Mouse (Mus musculus): Measurements from ENCODE around the gene Adap1.

The Adap1 gene

DNA sequence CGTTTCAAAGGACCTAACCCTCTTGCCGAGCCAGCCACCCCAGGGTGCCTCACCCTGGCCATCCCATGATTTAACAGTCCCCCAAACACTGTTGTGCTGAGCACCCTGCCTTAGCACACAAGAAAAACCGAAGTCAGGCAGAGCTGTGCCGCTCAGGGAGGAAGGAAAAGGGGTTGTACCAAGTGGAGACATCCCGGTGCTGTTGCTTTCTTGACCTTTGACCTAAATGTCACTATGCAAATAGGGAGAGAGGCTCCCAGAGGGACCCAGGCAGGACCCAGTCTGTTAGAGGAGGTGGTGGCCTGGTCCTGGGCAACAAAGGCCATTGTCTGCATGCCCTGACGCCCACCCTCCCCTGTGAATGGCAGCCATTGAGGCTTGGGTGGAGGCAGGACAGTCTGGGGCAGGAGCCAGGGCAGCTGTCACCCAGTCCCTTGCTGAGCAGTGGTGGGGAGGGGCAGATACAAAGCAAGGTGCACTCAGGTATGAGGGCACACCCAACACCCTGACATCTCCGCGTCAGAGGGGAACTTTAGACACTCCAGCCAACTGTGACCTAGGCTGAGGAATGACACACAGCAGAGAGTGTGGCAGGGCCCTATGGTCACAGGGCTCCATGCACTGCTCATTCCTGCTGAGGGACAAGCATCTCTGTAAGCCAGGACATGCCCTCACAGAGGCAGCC is 39.9 kb downstream of the Adap1 start:
- DNase-seq, result no peak

DNA sequence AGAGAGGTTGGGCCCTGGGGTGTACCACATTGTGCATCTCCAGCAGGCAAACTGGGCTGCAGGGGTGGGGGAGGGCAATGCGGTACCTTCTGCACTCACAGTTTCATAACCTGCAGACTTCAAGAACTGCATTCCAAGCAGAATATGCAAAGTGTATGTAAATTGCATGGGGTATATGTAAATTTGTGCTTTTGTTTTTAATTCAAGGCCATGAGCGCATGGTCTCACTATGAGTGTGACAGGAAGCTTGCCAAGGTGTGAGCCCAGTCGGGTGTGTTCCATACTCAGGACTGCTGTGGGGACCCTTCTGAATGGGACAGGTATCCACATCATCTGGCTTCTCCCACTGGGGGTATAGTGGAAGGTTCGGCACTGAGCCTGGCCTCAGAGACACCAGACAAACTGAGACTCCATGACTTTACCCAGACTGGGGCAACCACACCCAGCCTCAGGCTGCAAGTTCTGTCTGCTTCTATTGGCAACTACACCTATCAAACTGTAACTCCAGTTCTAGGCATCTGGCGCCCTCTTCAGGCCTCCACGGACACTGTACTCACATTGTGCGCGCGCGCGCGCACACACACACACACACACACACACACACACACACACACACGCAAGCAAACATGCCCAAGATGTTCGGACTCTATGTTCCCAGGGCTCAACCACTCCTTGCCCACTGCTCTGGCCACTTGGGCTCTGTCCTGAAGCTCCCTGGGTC is 41.8 kb downstream of the Adap1 start:
- no peak for DNase-seq

DNA sequence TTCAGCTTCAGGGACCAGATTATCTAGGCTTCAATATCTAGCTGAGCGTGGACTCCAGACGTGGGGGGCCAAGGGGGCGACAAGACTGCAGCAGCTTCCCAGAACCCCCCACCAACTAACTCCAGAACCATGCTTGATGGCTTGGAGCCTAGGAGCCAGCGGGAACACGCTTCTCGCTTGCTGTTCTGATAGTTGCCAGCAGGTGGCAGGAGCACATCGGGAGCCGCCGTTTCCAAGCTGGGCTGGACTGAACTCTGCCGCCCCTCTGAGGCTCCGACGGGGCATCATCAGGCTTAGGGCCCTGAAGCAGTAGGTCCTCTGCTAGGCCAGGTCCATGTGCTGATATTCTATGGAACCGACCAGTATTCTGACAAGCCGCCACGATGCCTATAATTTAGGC is 43.2 kb downstream of the Adap1 start:
- peak; percentile 93 to 94 for DNase-seq

DNA sequence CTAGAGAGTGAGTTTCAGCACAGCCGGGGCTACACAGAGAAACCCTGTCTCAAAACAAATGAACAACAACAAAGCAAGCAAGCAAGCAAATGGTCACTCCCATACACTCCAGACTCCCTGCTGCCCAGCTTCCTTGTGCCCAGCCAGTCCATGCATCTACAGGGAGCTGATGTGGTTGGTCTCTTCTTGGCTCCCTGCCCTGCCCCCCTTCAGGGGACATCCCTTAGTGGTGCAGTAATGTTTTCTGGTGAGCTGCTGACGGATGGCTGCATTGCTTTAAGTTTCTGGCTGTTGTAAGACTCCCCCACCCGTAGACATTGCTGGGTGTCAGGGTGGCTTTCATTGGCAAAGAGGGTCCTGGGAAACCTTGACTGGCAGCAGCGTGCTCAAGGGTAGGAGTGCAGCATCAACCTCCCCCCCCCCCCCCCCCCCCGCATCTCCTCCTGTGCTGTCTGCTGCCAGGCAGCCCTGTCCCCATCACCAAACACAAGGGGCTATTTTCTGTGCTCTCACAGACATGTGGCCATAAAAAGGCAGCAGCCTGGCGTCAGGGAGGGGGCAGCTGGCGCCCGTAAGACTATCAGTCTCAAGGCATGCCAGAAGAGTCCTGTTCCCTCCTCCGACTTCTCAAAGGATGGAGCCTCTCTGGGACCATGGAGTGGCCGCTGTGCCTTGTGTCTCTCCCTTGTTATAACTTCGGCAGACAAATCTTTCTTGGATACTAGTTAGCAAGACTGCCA is 43.9 kb downstream of the Adap1 start:
- peak in 1 of 2 experiments; percentile 43 for DNase-seq

DNA sequence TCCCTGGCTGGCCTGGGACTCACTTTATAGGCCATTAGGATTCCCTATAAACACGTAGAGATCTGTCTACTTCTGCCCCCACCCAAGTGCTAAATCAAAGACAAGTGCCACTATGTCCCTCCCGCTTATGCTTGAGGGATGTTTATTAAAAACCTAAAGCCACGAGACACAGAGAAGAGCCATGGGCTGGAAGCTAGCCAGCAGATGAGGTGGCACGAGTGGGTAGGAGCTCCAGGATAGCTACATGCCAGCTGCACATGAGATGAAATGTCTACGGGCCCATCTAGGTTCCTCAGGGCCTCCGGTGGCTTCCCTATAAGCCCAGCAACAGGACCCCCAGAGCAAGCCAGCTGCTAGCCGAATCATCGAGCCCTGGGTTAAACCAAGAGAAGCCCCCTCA is 48.1 kb downstream of the Adap1 start:
- DNase-seq, result no peak

DNA sequence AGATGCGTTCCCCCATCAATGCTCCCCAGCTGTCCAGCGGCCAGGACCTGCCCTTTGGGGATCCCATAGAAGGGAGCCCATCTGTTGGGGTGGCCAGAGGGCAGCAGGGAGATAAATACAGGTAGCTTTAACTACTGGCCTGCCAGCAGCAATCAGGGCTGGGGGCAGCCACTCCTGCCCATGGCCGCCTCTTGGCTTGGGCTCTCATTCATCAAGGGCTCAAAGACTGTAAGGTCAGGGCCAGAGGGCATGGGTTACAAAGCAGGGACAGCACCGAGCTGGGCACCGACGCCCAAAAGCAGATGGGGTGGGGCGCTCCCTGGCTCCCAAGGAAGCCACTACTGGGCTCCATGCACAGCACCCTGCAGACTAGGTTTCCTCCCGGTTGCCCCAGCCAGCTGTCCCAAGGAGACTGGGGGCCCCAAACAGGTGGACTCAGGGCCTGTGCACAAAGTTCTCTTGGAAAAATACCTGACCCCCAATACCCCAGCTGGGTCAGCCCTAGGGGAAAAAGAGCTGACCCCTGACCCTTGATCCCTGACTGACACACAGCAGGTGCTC is 53.3 kb downstream of the Adap1 start:
- no peak for DNase-seq

DNA sequence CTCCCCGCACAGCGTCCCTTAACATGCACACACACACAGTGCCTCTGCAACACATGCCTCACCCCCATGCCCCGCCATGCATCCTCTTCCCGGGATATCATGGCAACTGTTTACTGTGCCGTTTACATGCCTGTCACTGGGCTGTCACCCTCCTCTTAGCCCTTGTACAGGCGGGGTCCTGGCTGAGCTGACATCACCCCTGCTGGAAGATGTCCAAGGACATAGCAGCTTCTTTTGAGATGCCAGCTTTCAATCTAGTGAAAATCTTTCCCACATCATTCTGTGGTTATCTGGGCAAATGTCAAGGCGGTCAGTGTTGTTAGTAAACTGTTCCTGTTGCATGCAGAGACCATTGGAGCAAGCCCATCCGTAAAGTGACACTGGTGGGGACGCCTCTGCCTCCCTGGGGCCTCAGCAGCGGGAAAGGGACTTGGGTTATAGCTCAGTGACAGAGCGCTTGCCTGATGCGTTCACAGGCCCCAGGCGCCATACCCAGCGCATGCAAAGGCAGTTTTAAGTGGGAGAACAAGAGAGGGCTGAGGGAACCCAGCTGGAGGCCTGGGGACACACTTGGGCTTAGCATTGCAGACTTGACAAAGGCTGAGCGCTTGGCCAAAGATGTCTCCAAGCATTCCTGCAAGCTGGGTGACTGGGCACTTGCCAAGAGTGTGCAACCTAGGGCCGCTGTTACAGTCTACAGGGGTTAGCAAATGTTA is 54.5 kb downstream of the Adap1 start:
- DNase-seq, result peak; percentile 71 to 74

DNA sequence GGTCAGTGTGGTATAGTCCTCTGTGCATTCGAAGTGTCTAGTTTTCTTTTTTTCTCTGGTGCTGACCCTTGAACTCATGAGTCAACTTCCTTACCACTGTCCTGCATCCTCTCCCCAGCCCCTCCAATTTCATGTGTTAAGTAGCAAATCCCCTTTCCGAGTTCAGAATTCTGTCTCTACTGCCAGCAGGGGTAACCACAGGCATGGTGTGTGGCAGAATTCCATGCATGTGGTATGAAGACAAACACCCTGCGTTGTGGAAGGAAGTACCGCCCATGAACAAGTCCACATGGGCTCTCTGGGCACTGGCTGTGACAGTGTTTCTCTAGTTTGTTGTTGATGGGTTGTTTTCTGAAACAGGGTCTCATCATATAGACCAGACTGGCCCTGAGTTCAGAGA is 57.8 kb downstream of the Adap1 start:
- DNase-seq, result no peak

DNA sequence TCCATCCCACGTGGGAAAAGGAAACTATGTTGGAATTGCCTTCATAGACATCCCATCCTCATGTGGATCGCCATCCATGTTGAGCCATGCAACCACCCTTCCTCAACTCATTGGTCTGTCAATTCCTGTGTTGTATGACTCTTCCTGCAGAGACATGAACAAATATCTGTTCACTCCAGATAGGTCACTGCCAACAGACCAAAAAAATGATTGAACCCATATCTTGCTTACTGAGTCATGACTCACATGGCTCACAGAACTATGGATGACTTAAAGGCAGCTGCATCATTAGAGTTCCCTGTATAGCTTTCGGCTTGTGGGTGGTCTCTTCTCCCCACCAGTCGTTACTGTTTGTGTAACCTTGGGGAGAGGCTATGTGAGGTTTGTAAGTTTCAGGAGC is 64.0 kb downstream of the Adap1 start:
- DNase-seq, result no peak

DNA sequence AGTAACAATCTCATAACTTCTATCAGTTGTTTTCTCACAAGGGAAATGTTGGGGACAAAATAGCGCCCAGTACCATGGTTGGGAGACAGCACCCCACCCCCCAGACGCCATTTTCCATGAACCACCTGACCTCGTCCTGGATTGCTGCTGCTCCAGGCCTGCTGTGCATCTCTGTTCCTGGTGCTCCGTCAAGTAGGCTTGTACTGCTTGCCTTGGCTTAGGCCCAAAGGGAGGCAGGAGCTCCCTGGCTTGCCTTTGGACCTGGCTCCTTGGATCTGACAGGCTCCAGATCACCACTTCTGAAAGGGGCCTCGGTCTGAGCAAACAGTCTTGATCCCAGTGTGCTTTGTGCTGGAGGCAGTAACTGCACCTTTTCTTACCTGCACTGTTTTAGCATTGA is 65.6 kb downstream of the Adap1 start:
- DNase-seq, result peak in 1 of 2 experiments; percentile 39

DNA sequence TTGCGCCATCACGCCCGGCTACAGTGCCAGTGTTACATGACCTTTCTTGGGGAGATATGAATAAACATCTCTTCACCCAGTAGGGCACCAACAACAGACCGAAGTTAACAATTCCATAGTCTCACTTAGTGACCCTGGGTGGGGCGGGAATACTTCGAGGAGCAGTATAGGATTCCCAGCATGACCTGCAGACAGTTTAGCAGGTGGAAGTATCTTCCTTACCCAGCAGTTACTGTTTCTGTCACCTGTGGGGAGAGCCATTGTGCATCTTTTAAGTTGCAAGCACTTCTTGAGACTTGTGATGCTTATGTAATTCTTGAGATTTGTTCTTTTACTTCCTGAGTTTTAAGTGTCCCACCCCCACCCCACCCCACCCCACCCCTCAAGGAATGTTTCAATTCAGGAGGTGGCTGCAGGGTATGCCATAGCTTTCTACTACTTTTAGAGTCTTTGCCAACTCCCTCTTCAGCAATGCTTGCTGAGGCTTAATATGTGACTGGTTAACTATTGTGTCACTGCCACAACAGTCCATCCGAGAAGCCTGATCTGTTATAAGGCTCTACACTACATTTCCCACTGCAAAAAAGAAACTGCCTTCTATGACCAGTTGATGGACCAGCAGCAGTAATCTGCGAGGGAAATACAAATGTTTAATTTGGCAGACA is 66.9 kb downstream of the Adap1 start:
- no peak for DNase-seq

DNA sequence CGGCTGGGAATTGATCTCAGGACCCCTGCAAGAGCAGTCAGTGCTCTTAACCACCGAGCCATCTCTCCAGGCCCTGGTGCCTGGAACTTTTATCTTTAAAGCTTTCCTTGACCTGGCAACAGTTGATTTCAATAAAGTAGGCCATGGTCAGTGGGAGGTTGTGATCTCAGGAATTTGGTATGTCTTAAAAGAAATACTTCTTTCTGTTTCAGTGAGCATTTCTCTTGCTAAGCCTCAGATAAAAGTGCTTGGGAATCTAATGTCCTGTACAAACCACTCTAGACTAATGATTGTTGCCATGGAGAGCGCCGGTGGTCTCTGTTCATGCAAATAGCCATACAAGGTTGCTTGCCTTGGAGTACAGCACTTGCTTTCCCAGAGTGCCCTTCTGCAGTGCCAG is 67.6 kb downstream of the Adap1 start:
- DNase-seq, result no peak

DNA sequence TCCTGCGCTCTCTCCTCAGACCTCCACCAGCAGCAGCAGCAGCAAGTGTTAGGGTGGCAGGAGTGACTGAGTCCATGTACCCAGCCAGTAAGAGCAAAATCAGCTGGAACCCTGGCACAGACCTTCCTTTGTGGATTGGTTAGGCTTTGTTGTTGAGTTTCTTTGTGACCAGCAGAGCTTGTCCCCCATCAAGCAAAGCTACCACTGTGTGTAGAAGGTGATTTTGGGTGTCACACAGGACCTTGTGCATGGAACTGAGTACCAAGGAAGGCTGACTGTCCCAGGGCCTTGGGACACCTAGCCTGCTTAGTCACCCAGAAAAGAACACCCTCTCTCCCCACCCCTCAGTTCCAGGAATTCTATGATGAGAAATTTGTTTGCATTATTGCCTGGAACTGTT is 68.2 kb downstream of the Adap1 start:
- DNase-seq, result no peak

DNA sequence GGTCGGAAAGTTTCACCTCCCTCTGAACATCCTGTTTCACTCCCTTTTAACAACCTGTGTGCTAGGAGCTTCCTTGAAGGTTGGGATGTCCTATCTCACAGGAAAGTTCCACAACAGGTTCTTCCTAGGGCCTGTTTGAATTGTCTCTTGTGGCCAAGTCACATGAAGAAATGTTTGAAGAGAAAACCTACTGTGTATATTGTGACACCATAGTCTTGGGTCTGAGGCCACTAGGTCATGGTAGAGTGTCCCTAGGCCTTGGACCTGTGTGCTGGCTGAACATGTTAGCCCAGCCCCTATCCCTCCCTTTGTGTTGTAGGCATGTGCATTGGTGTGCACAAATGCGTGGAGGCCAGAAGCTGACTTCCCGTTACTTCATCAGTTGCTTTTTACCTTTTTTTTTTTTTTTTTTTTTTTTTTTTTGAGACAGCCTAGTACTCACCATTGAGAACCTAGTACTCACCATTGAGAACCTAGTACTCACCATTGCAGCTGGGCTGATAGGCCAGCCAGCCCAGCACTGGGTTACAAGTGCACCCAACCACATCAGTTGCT is 69.1 kb downstream of the Adap1 start:
- no peak for DNase-seq

DNA sequence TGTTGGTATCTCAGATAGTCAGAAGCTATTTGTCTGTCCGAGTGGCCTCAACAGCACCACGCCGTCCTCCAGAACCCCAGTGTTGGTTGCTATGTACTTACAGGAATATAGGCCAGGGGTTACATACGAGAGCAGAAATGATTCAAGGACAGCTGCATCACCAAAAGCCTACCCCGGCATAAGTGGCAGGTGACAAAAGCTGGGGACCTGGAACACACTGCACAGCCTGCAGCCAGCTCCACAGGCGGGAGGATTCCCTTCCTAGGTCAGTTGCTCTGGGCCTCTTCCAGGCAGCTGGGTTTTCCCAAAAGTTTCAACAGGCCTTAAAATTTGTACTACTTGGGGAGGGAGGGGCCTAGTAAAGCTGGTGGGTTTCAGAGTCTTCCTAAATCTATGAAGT is 69.6 kb downstream of the Adap1 start:
- DNase-seq, result no peak

DNA sequence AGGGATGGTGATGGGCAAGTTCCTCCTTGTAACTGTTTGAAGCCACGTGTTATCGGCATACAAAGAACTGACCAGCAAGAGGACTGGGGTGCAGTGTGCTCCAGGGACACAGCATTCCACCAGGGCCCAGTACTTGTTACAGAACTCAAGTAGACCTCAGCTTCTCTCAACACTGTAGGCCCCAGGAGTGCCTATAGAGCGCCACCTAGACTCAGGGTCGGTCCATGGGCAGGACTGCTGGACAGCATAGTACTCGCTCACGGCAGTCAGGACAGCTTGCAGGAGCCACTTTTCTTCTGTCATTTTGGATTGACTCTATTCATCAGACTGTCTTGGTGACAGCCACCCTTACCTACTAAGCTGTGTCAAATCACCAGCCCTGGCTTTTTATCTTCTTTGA is 70.5 kb downstream of the Adap1 start:
- DNase-seq, result no peak

DNA sequence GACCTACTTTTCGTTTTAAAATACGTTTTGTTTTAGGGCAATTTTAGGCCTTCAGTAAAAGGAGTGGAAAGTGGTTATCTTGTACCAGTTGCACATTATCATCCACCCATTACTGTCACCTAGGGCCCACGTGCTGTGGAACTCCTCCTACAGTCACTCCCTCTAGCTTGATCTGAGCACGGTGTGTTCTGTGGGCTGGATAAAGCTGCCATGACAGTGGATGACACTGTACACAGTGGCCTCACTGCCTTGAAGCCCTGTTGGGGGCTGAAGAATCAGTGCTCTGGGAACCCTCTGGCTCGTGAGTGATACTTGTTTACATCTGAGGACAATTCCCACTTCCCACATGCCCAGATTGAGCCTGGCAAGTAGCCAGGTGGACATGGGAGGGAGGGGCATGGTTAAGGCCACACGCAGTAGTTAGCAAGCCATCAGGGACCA is 72.1 kb downstream of the Adap1 start:
- peak; percentile 45 to 63 for DNase-seq

DNA sequence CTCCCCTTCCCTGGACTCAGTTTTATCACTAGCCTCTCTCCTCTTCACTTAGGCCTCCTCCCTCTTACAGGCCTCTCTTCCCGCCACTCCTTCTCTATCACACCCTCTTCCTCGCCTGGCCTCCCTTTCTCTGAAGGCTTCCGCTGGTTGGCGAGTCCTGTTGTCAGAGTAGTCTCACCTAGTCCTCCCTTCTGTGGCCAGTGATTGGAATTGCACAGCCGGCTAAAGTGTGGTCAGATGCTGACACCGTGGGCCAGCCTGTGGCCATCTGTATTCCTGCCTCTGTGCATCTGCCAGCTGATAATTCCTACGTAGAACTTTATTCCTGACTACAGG is 72.5 kb downstream of the Adap1 start:
- DNase-seq, result no peak

DNA sequence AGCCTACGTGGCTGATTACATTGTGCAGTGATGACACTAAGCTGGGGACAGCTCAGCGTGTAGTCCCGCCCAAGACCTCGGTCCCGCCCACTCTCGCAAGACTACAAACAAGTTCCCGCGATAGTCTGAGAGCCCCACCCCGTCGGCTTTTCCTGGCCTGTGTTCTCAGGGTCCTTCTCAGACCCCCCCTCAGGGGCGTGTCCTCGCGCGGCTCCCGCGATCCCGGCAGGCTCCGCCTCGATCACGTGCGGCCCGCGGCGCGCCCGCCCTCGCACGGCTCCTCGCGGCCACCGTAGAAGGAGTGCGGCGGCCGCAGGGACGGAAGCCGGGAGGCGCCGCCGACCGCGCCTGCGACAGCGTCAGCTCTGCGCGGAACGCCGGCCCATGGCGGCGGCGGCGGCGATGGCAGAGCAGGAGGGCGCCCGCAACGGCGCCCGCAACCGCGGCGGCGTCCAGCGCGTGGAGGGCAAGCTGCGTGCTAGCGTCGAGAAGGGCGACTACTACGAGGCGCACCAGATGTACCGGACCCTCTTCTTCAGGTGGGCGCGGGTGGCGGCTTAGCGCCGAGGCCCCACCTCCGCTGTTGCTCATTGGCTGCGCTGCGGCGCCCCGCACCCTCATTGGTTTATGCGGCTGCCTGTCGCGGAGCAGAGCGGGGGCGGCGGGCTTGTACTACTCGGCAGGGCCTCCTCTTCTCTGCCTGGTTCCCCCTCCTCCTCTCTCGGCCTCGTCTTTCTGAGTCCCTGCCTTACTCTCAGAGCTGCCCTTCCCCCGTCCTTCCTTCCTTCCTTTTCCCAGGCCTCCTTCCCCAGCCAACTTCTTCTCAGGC is 73.1 kb downstream of the Adap1 start, which contains the start of gene Get4:
TSS of gene Get4 (plus strand) at position 244 of the 829 bp plus-strand sequence.
- peak; percentile 100 for DNase-seq

DNA sequence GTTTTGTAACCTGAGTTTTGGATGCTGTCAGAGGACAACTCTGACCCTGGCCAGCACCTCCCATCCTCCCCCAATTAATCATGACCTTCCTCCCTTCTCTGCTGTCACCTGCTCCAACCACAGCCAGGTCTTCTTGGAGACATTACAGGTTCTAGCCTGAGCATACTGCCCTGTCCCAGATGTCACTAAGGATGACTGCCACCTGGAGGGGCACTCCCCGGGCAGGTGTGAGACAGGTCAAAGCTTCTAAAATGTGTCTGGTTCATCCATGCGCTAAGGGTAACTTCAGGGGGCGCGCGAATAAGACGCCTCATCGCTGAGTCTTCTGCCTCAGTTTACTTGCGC is 73.7 kb downstream of the Adap1 start:
- DNase-seq, result no peak

DNA sequence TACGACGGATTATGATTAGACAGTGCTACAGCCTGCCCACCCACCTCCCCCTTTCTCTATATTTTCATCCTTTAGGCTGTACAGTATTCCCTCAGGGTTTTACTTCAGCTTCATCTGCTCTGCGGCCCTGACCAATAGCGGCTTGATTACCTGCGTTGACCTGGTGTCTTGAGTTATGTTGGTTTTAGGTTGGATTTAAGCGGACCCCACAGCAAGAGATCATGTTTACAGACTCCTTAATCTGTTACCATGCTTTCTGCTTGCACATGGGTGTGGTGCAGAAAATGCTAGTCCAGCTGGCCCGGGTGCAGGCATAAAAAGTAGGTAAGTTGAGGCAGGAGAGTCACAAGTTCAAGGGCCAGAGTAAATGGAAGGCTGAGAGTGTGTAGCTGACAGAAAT is 74.1 kb downstream of the Adap1 start:
- no peak for DNase-seq

Measured in kidney, postnatal 4 days (tissue).